14 mouse cellular contexts compared by ENCODE assay signal in the genomic region with DNA sequence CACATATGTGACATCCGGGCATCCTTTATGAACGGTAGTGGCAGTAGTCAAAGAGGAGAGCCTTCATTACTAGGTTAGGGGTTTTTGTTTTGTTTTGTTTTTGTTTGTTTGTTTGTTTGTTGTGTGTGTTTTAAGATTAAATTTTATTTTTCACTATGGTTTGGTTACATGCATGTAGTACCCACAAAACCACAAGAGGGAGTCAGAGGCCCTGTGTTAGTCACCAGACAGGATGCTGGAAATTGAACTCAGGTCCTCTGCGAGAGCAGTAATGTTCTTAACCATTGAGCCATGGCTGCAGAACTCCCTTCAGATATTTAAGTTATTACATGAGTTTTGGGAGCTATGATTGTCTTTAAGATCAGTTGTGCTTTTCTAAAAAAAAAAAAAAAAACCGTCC.
DNase-seq lines count a peak whose midpoint lies in the region; ATAC-seq and TF ChIP-seq lines count a peak whose summit lies in the region.
"Had no signal": no experiment of that assay in that cellular context is flagged by ENCODE, and none has a peak within 500 bp of the region (broad histone marks: within the 10 kb centered on the region; RNA-seq: fewer than 3 reads in every experiment).

No protein-coding gene starts in this region.

- dilution Hi-C loops in CH12.LX (cut with MboI; ENCODE audit: extremely low pct_ligation_motif_present, extremely low pct_unique_long_range_greater_than_20kb, low sequenced_read_pairs): no loop called here

- H3K4me3 ChIP-seq in heart, embryonic 13.5 days: no peak overlapping the region
- H3K4me3 ChIP-seq in layer of hippocampus, adult 2 months: no peak overlapping the region
- no peak overlapping the region for H3K4me3 ChIP-seq in CH12.LX (replicated peaks in 1 of 3; ENCODE audit: low read depth in 2 of 3, low read length in 2 of 3, poor library complexity in 1 of 3)
- H3K4me3 ChIP-seq: stomach, embryonic 15.5 days had no signal

- no peaks in the 10 kb centered on the region for H3K9me3 ChIP-seq in heart, embryonic 13.5 days
- H3K9me3 ChIP-seq in CH12.LX (replicated peaks; ENCODE audit: low read length): no peaks in the 10 kb centered on the region
- H3K9me3 ChIP-seq: stomach, embryonic 15.5 days had no signal

- POLR2A ChIA-PET in Patski (lab: Charles Lee): interaction anchor here (0.6 kb wide), 1 partner anchor 647 kb away, joined by 3 read pairs; no protein-coding TSS in a partner anchor

- DNase-seq in heart, postnatal 36 days: no peak
- DNase-seq in layer of hippocampus, adult 2 months (ENCODE audit: low spot score in 2 of 2): no peak
- DNase-seq in layer of hippocampus, adult 9-11 months: no peak
- DNase-seq in CH12.LX (ENCODE audit: extremely low read depth): peak; percentile 14
- no peak for DNase-seq in Patski (ENCODE audit: low read depth, low spot score)
- no peak for DNase-seq in frontal cortex, adult 2 months (ENCODE audit: extremely low spot score in 1 of 2, low spot score in 1 of 2)
- DNase-seq: cerebellum, adult 11 months; cerebellum, postnatal 36 days; gastrocnemius, postnatal 25 days; spleen, adult 18-20 months; thymus, postnatal 14 days had no signal

- H3K4me1 ChIP-seq in heart, embryonic 13.5 days: peaks cover 7% of the 10 kb centered on the region
- no peaks in the 10 kb centered on the region for H3K4me1 ChIP-seq in CH12.LX (ENCODE audit: control insufficient read depth in 1 of 2, insufficient read depth in 2 of 2)
- H3K4me1 ChIP-seq: stomach, embryonic 15.5 days had no signal

- no peak overlapping the region for H3K27ac ChIP-seq in heart, embryonic 13.5 days (replicated peaks)
- H3K27ac ChIP-seq in layer of hippocampus, adult 2 months: no peak overlapping the region
- no peak overlapping the region for H3K27ac ChIP-seq in CH12.LX (ENCODE audit: insufficient read depth, low read depth)
- H3K27ac ChIP-seq: stomach, embryonic 15.5 days had no signal

- H3K4me2 ChIP-seq in heart, embryonic 13.5 days: peak overlapping the region; percentile 53; the same call in 1 of the 2 replicates
- H3K4me2 ChIP-seq in CH12.LX (ENCODE audit: insufficient read depth, low read depth, poor library complexity, severe bottlenecking): no peak overlapping the region
- H3K4me2 ChIP-seq: stomach, embryonic 15.5 days had no signal

- in situ Hi-C loops in CH12.LX (cut with MboI; ENCODE audit: low pct_ligation_motif_present, low pct_unique_long_range_greater_than_20kb, low sequenced_read_pairs) (no loop called here), Patski (cut with MboI; ENCODE audit: low pct_unique_long_range_greater_than_20kb) (no loop called here)

- H3K36me3 ChIP-seq in heart, embryonic 13.5 days: no peaks in the 10 kb centered on the region
- H3K36me3 ChIP-seq in CH12.LX (replicated peaks in 1 of 2; ENCODE audit: control insufficient read depth in 1 of 2, insufficient read depth in 1 of 2, low read length in 1 of 2): no peaks in the 10 kb centered on the region
- H3K36me3 ChIP-seq: stomach, embryonic 15.5 days had no signal

- peak; percentile 54 for TF ChIP-seq RAD21 in CH12.LX (IDR thresholded peaks at IDR 0.05; ENCODE audit: low read depth, low read length)

- intact Hi-C loops in heart, postnatal 36 days (cut with DNase I): loop anchor here (1.0 kb wide), 1 partner anchor 69 kb away; no protein-coding TSS in a partner anchor

- no peak overlapping the region for H3K9ac ChIP-seq in heart, embryonic 13.5 days
- H3K9ac ChIP-seq in CH12.LX (ENCODE audit: insufficient read depth, low read depth): no peak overlapping the region
- H3K9ac ChIP-seq: stomach, embryonic 15.5 days had no signal

- CTCF ChIA-PET in Patski (lab: Charles Lee): interaction anchor here (0.7 to 2.5 kb wide), 7 partner anchors 10 to 69 kb away, joined by 3 to 8 read pairs (median 4); no protein-coding TSS in a partner anchor

- no peak for TF ChIP-seq POLR2A in CH12.LX (IDR thresholded peaks at IDR 0.05; ENCODE audit: low read depth, low read length)

- TF ChIP-seq EP300 in CH12.LX (IDR thresholded peaks at IDR 0.05; ENCODE audit: low read length): no peak

- H3K27me3 ChIP-seq in heart, embryonic 13.5 days (replicated peaks): peaks cover 46% of the 10 kb centered on the region
- no peaks in the 10 kb centered on the region for H3K27me3 ChIP-seq in CH12.LX (replicated peaks)
- peaks cover 8% of the 10 kb centered on the region for H3K27me3 ChIP-seq in Patski
- H3K27me3 ChIP-seq: stomach, embryonic 15.5 days had no signal

- H3K79me2 ChIP-seq in CH12.LX (replicated peaks; ENCODE audit: control insufficient read depth, extremely low read depth, insufficient read depth, poor library complexity, severe bottlenecking): no peaks in the 10 kb centered on the region

- TF ChIP-seq CTCF in layer of hippocampus, adult 2 months (conservative IDR thresholded peaks at IDR 0.05): peak; percentile 59
- TF ChIP-seq CTCF in CH12.LX (conservative IDR thresholded peaks at IDR 0.05 in 1 of 2, IDR thresholded peaks at IDR 0.05 in 1 of 2; ENCODE audit: low read depth in 2 of 2, low read length in 2 of 2) (peak; percentile 30 to 62; a peak in 2 of 4 replicates), Patski (IDR thresholded peaks at IDR 0.05) (peak; percentile 69)

- 76% methylated on average over 4 of the region's 4 CpGs for WGBS in heart, embryonic 13.5 days

- no peak for ATAC-seq in heart, embryonic 13.5 days (ENCODE audit: extremely low read depth, insufficient number of reproducible peaks, low FRiP score, low TSS enrichment)
- ATAC-seq in Patski: no peak
- ATAC-seq: hindbrain, embryonic 16.5 days had no signal

TF ChIP-seq in CH12.LX, 34 proteins besides CTCF, POLR2A, EP300 and RAD21:
- peak; percentile 61 for TF ChIP-seq SMC3 (IDR thresholded peaks at IDR 0.05; ENCODE audit: low read depth, low read length)
- no peak for TF ChIP-seq MAZ (IDR thresholded peaks at IDR 0.05; ENCODE audit: low read depth, low read length)
- TF ChIP-seq GABPA (IDR thresholded peaks at IDR 0.05; ENCODE audit: insufficient replicate concordance, low read depth, low read length): no peak
